Mouse (Mus musculus) kidney, adult 11 months (tissue): ENCODE measurements around the gene Amot.

Experiments
- DNase-seq: peaks from one replicate; pipeline ENCODE4 v3.0.0; 2022

Gene Amot

DNA sequence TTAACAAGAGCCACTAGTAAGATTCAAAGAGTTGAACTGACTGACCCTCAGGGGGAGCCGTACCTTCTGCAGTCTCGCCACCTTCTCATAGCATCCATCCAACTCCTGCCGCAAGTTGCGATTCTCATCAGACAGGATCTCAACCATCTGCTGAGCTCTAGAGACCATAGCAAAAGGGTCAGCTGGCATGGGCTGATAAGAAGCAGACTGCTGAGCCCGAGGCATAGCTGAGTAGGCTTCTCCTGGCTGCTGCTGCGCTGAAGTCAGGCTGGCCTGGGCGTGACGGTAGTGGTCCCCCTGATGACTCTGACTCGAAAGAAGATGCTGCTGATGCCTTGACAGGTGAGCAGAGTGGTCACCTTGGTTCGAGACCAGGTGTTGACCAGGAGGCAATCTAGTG, 25.0 kb downstream of the Amot start:
- DNase-seq, result no peak

GRCm38 (mm10) chrX:145477725-145478194, 27.2 kb downstream of the Amot start:
- no peak for DNase-seq

GRCm38 (mm10) chrX:145477003-145477724, 27.8 kb downstream of the Amot start:
- no peak for DNase-seq

GRCm38 (mm10) chrX:145468264-145468663, 36.7 kb downstream of the Amot start:
- DNase-seq, result no peak

GRCm38 (mm10) chrX:145463524-145463923, 41.5 kb downstream of the Amot start:
- no peak for DNase-seq

GRCm38 (mm10) chrX:145461339-145461738, 43.6 kb downstream of the Amot start:
- DNase-seq, result no peak

DNA sequence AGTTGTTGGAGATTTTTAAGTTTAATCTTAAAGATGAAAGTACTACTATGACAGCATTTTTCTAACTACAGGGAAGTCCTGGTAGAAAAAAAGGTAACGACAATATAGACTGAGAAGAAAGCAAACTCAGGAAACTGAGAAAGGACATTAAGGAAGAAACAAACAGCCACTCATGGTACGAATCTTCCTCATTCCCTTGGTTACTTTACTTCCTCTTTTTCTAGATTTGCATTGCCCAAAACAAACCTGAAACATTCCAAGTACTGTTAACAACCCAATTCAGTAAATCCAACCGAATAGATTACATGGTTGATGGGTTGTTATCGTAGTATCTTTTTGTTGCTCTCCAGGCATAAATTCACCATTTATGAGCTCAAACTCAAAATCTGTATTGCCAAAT, 48.7 kb downstream of the Amot start:
- DNase-seq, result no peak

DNA sequence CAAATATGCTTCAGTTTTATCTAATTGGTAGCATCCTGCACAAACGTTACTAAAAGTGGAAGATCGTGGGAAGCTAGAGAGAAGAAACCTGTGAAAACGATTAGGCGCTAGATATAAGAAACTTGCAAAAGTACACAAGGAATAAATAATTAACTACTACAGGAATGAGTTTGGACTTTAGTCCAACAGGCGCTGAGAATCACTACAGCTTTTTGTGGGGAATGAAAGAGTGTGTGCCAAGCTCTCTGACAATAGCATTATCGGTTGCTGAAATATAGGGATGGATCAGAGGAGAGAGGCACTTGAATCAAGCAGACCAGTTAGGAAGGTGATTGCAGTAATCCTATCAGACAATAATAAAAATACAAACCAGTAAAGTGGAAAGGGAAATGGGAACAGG, 49.4 kb downstream of the Amot start:
- DNase-seq, result no peak

- DNase-seq, result no peak
These were observed 50.2 kb downstream of the Amot start for GRCm38 (mm10) chrX:145454828-145455227.

DNA sequence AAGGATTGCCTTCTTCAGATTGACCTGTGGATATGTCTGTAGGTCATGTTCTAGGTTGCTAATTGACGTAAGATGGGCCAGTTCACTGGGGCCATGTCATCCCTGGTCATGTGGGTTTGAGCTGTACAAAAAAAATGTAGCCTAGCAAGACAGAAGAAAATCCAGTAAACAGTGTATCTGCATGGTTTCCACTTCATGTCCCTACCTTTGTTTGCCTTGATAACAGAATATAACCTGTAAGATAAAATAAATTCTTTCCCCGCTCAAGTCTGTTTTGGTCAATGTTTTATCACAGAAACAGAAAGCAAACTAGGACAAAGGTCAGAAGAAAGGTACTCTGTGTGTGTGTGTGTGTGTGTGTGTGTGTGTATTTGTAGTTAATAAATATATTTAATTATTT, 63.5 kb downstream of the Amot start:
- DNase-seq, result no peak

- DNase-seq, result no peak
These were observed 71.3 kb downstream of the Amot start for GRCm38 (mm10) chrX:145433652-145434051.

DNA sequence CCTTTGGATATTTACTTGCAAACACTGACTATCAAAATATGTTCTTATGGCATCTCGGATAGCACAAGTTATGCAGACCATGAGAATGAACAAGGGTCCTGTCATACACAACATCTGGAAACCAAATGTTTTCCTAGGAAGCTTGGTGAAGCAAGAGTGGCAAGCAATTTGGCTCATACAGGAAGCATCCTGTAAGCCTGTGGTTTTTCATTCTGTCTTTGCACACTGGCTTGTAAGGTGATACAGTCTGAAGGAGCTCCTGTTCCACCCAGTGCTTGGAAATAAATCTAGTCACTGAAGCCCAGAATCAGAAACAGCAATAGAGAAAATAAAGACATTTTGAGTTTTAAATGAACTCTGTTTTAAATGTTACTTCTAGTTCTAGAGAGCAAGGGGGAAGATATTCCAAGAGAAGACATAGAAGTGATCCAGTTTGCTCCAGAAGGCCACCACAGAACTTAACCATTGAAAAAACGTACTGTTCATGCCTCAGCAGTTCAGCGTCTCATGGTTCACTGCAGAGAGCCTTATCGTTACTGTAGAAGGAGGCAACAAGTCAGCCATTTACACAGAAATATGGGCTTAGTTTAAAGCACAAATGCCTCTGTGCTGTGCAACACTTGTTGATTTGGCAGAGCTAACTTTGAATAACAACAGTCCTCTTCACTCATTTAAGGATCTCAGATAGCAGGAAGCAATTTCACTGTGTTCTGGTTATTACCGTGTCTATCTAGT, 74.0 kb downstream of the Amot start:
- DNase-seq, result no peak

DNA sequence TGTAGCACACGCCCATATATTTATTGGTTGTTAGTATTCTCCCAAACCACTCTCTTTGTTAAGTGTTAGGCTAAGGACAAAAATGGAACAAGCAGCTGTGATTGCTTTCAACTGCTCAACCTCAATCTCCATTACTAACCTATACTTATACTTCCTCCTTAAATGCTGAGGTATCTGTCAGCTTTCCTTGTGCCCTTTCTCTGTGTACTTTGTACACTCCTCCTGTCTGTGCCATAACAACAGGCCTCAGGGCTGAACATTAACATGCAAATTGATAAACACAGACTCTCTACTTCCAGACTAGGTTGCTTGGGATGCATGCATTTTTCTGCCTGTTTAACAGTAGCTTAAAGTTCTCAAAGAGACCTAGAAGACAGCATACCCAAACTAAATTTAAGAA, 76.2 kb downstream of the Amot start:
- DNase-seq, result no peak

- no peak for DNase-seq
These were observed 81.0 kb downstream of the Amot start for GRCm38 (mm10) chrX:145424026-145424425.

DNA sequence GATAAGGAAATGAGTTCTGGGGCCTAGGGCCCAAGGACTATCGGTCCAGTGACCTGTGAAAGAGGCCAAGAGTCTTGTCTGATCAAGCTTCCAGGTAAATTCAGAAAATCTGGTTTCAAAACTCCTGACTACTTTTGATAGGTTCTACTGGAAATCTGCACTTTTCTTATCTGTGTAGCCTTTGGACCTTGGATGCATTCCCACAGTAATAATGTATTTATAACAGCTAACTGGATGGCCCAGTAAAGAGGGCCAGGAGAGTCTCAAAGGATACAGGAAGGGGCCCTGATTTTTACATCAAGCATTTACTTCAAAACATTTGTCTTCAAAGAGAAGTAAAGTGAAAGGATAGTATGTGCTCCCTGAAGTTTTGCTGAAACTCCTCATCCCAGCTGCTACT, 90.7 kb downstream of the Amot start:
- no peak for DNase-seq

GRCm38 (mm10) chrX:145411425-145411824, 93.6 kb downstream of the Amot start:
- no peak for DNase-seq

DNA sequence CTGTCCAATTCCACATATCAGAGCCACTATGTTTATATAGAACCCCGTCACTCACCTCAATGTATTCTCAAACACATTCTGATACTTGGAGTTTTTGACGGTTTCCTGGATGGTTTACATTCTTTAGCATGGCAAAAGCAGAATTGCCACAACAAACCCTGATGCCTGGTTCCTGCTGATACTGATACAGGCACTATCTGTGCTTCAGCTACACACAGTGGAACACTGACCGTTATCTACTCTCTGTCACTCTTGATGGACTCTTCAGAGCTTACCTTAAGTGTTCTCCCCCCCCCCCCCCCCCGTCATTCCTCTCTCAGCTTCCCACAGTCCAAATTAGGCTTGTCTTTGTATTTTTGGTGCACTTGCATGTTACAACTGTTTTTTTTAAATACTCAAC, 98.9 kb downstream of the Amot start:
- no peak for DNase-seq

GRCm38 (mm10) chrX:145401926-145402325, 103.1 kb downstream of the Amot start:
- DNase-seq, result no peak

DNA sequence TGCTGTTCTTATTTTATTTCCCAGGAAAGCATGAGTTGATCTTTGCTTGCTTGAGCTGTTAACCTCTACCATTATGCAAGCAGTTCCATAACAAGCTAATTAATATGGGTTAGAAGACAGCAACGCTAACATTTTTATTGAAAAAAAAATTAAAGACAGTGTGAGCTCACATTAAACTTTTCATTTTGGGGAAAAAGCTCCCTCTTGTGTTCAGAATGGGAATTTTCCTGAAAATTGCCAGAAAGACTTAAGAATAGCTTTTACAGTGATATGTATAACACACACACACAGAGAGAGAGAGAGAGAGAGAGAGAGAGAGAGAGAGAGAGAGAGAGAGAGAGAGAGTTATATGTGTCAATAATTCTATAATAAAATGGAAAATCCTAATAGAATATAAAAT, 105.7 kb downstream of the Amot start:
- no peak for DNase-seq
